Mouse (Mus musculus) kidney, adult 2 months (tissue): ENCODE data around the gene 4930583I09Rik. TPM values are rescaled to one million over a fixed set of nuclear protein-coding genes. Genes with fewer than 3 reads are reported as not detected.

Source experiments
- DNase-seq: peaks from one replicate; pipeline ENCODE4 v3.0.0; 2021
- H3K27ac ChIP-seq: fragments of 200-500 bp; 2 replicates; pipeline ENCODE4 v1.5.1; 2012; ENCODE audit warnings: low read depth, low read length, control low read depth, inconsistent platforms; ENCODE audit not compliant: insufficient read depth
- H3K27me3 ChIP-seq: fragments of 200-500 bp; replicated peaks from 2 replicates; pipeline ENCODE4 v1.6.1; 2012; ENCODE audit warnings: mild to moderate bottlenecking, moderate library complexity, low read length, inconsistent platforms; ENCODE audit not compliant: control insufficient read depth, insufficient read depth
- H3K36me3 ChIP-seq: fragments of 200-500 bp; 2 replicates; pipeline ENCODE4 v1.6.1; 2012; ENCODE audit warnings: mild to moderate bottlenecking, moderate library complexity, low read length, inconsistent platforms; ENCODE audit not compliant: control insufficient read depth, insufficient read depth
- H3K4me1 ChIP-seq: fragments of 200-500 bp; 2 replicates; pipeline ENCODE4 v1.6.1; 2011; ENCODE audit warnings: low read length; ENCODE audit not compliant: control insufficient read depth, insufficient read depth
- H3K4me3 ChIP-seq: fragments of 200-500 bp; 2 replicates; pipeline ENCODE4 v1.5.1; 2011; ENCODE audit warnings: mild to moderate bottlenecking, low read depth, low read length, control low read depth; ENCODE audit not compliant: insufficient read depth
- CTCF ChIP-seq: fragments of 200-500 bp; conservative IDR thresholded peaks from 2 replicates; pipeline ENCODE4 v1.5.1; 2011; ENCODE audit warnings: low read depth, mild to moderate bottlenecking, control low read depth, low read length, moderate library complexity, mixed read lengths; ENCODE audit not compliant: insufficient read depth, insufficient read length
- POLR2A ChIP-seq: fragments of 200-500 bp; IDR thresholded peaks from one replicate; pipeline ENCODE4 v1.6.1; 2011; ENCODE audit warnings: low read depth, low read length, control low read depth
- WGBS: fragments of 180-500 bp; shearing (Covaris S2); methylation state at CpG from one replicate; pipeline ENCODE4 v1.1.7; 2018; 5-methylcytosine and 5-hydroxymethylcytosine counted together
- polyA plus RNA-seq: library from polyadenylated mRNA; depleted of rRNA; stranded (reverse); fragments of >200 nt; gene quantifications from 2 replicates; pipeline ENCODE4 v1.2.3, GENCODE M21; 2012

4930583I09Rik gene
- polyA plus RNA-seq, 1 experiment: not detected

- Histone ChIP-seq H3K4me3 (no peak overlapping the region), H3K36me3 (no peaks in the 10 kb centered on the region), H3K27ac (no peak overlapping the region), H3K4me1 (no peaks in the 10 kb centered on the region), H3K27me3 (no peaks in the 10 kb centered on the region)
- TF ChIP-seq CTCF (no peak), POLR2A (no peak)
- 89% methylated on average over 1 of the region's 1 CpGs for WGBS
- no peak for DNase-seq
Observed at GRCm38 (mm10) chr17:64846654-64847053, 10.8 kb upstream of the 4930583I09Rik start.

GRCm38 (mm10) chr17:64836892-64837291 lies 1.0 kb upstream of the 4930583I09Rik start:
- Histone ChIP-seq H3K4me1 (no peaks in the 10 kb centered on the region), H3K27ac (no peak overlapping the region), H3K27me3 (no peaks in the 10 kb centered on the region), H3K4me3 (no peak overlapping the region), H3K36me3 (no peaks in the 10 kb centered on the region)
- no peak for DNase-seq
- TF ChIP-seq POLR2A: no peak
- TF ChIP-seq CTCF: no peak
- 27% methylated on average over 7 of the region's 7 CpGs for WGBS

- Histone ChIP-seq H3K27ac (no peak overlapping the region), H3K4me3 (no peak overlapping the region), H3K4me1 (no peaks in the 10 kb centered on the region), H3K36me3 (no peaks in the 10 kb centered on the region), H3K27me3 (no peaks in the 10 kb centered on the region)
- WGBS: 82% methylated on average over 10 of the region's 10 CpGs
- TF ChIP-seq CTCF: no peak
- no peak for TF ChIP-seq POLR2A
- DNase-seq: no peak
Observed at GRCm38 (mm10) chr17:64836352-64836751, 481 bp upstream of the 4930583I09Rik start.

- no peaks in the 10 kb centered on the region for H3K27me3 ChIP-seq
- no peak for DNase-seq
- H3K36me3 ChIP-seq: no peaks in the 10 kb centered on the region
- no peaks in the 10 kb centered on the region for H3K4me1 ChIP-seq
- WGBS: 63% methylated on average over 7 of the region's 7 CpGs
- H3K4me3 ChIP-seq: no peak overlapping the region
- no peak overlapping the region for H3K27ac ChIP-seq
- TF ChIP-seq POLR2A (no peak), CTCF (no peak)
Observed at GRCm38 (mm10) chr17:64833906-64834490, 1.9 kb downstream of the 4930583I09Rik start.

GRCm38 (mm10) chr17:64833071-64833470 lies 2.8 kb downstream of the 4930583I09Rik start:
- 90% methylated on average over 2 of the region's 2 CpGs for WGBS
- Histone ChIP-seq H3K27ac (no peak overlapping the region), H3K4me1 (no peaks in the 10 kb centered on the region), H3K36me3 (no peaks in the 10 kb centered on the region), H3K27me3 (no peaks in the 10 kb centered on the region), H3K4me3 (no peak overlapping the region)
- TF ChIP-seq CTCF (no peak), POLR2A (no peak)
- DNase-seq: no peak

GRCm38 (mm10) chr17:64827482-64827881 lies 8.4 kb downstream of the 4930583I09Rik start:
- no peak for TF ChIP-seq CTCF
- no peak for TF ChIP-seq POLR2A
- H3K4me3 ChIP-seq: no peak overlapping the region
- no peak for DNase-seq
- no peaks in the 10 kb centered on the region for H3K36me3 ChIP-seq
- no peak overlapping the region for H3K27ac ChIP-seq
- 87% methylated on average over 5 of the region's 5 CpGs for WGBS
- H3K4me1 ChIP-seq: no peaks in the 10 kb centered on the region
- no peaks in the 10 kb centered on the region for H3K27me3 ChIP-seq

- whole genome bisulfite sequencing: 50% methylated on average over 4 of the region's 4 CpGs
- H3K27me3 ChIP-seq: no peaks in the 10 kb centered on the region
- no peaks in the 10 kb centered on the region for H3K36me3 ChIP-seq
- H3K4me3 ChIP-seq: no peak overlapping the region
- no peaks in the 10 kb centered on the region for H3K4me1 ChIP-seq
- H3K27ac ChIP-seq: no peak overlapping the region
- no peak for DNase-seq
- TF ChIP-seq POLR2A: no peak
- no peak for TF ChIP-seq CTCF
Observed at GRCm38 (mm10) chr17:64826843-64827242, 9.0 kb downstream of the 4930583I09Rik start.
